Mouse (Mus musculus): Measurements from ENCODE around the gene Chst15.
A peak's percentile ranks its signal among the peaks of the same experiment; 100 is the strongest.

The Chst15 gene

DNA sequence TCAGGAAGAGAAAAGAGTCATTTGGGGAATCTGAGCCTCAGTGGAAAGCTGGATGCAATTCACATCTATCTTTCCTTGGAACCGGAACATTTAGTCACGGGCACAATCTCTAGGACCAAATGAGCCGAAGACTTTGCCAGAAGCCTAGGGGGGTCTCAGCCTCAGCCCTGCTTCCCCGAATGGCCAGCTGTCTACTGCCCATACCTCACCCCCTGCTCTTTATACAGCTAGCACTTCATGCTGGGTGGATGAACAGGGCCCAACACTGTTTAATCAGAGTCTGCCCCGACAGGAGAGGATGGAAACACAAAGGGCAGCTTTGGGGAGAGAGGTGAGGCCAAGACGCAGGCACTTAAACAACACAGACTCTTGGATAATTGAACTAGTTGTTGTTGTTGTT is 53.8 kb downstream of the Chst15 start:
- DNase-seq (ENCODE audit: low spot score) = no peak

DNA sequence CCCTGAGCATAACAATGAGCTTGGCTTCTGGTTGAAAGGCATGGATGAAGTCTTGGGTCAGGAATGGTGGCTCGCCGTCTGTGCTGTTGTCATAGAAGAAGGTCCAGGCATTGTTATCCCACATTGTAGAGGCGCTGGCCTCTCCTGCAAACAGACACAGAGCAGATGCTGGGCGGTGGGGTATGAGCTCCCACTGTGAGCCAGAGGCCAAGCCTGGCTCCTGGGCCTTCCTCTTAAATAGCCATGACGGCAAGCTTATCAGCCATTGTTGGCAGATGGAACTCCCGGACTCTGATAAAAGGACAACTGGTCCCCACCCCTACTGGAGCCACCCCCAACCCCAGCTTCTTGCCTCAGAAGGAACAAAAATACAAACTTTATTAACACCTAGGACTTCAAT is 54.3 kb downstream of the Chst15 start:
- DNase-seq (ENCODE audit: low spot score) = no peak

DNA sequence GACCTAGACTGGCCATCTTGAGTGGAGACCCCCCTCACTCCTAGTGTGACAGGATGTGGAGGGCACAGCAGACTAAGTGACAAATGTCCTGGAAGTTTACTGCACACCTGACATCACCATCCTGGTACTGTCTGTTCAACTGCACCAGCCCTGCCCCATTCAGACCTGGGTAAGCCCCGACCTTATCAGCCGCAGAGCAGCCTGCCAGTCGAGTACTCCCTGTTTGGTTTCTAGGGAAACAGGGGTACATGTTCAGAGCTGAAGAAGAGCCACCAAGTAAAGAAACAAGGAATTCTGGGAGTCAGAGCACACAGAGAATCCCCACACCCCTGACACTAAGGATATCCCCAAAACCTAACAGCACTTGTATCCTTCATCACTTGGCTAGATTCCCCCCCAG is 55.1 kb downstream of the Chst15 start:
- DNase-seq (ENCODE audit: low spot score) = no peak

DNA sequence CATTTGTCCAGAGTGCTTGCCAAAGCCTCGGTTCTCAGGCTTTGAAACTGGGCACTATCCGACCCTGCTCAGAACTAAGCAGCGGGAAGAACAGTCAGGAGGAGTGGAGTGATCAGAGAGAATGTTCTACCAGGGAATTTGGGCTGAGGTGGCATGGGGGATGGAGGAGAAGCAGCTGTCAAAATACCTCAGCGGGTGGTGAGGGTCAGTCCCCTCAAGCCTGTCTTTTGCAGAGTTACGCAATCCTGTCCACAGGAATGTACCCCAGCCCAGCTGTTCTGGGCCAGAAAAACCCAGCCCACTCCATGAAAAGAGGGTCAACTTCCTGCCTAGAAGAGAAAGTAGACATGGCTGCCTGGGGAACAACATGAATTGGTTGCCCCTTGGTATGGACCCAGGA is 56.4 kb downstream of the Chst15 start:
- DNase-seq (ENCODE audit: low spot score) = no peak

DNA sequence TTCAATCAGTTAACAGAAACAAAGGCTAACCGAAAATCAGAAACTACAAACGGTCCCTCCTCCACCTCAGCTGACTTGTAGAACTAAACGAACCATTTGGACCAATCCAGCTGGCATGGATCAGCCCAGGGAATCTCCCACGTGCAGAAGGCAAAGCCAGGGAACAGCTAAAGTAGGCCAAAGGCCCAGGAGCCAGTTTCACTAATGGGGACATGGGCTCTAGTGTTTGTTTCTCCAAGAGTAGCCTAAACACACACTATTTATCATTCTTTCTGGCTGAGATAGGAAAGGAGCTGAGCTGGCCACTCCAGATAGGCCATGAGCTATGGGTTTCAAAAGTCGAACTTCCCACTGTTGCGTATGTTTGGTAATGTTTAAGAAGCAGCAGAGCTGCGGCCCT is 58.2 kb downstream of the Chst15 start:
- DNase-seq (ENCODE audit: low spot score) = no peak

DNA sequence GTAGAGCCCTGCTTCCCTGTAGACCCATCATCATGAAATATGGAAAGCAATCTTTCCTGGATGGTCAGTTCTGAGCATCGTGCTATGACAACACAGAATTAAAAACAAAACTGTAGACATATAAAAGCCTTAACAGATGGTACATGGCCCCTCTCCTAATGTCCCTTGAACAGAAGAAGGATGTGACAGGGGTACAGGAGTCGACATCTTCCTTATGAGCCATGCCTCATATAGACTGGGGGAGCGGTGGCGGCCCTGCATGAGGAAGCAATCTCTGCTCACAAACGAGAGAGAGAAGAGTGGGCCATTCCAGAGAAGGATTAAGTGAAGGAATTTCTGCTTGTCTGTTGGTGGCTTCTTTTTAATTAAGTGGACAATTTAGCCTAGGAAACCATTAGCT is 58.8 kb downstream of the Chst15 start:
- DNase-seq (ENCODE audit: low spot score) = no peak

DNA sequence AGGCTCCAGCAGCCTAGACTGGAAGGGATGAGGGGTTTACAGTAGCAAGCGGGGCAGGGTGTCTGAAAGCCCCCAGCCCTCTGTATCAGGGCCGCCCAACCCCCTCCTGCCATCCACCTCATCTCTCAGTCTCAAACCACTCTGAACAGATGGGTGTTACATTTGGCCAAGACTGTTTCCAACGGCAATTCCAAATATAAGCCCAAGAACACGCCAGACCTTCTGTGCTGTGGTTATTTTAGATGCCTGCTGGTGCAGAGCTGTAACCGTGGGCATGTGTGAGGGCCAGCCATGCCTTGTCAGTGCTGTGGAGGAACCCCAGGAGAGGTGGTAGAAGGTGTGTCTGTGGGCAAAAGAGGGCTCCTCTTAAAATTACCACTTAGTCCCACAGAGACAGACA is 63.5 kb downstream of the Chst15 start:
- peak; percentile 61 for DNase-seq (ENCODE audit: low spot score)

DNA sequence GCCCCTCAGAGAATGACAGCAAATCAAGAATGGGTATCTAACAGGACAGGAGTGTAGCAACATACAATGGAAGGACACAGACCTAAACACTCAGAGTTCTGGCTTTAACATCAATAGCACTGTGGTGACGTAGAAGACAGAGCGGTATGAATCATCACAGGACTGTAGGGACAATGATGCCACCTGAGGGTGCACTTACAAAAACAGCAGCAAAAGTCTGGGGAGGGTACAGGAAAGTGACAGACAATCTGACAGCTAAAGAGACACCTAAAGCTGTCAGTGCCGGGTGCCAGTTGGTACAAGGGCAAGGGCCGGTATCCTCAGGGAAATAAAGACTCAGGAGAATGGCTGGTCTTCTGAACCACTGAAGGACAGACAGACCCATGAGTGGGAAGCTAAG is 64.0 kb downstream of the Chst15 start:
- DNase-seq (ENCODE audit: low spot score) = no peak

DNA sequence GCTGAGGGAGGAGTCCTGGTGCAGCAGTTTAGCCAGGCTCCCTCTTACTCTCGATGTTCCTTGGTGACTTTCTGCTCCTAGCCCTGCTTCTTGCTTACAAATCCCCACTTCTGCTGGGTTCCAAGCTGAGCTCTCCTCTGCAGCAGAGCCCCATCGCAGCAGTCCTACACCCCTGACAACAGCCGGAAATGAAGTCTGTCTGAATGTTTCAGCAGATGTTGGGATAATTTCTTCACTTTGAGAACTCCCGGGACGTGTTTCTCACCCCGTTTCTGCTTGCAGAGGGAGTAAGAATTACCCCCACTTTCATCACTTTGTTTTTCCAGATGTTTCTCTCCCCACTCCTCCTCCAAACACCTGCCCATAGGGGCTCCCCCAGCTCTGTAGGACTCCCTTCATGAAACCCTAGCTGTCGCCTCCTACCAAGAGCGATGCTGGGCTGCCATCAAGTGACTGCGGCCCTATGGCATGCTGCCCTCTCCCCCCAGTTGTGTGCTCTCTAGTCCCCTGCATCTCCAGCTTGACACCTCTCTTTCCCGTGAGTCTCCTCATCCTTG is 67.4 kb downstream of the Chst15 start:
- DNase-seq (ENCODE audit: low spot score) = no peak

DNA sequence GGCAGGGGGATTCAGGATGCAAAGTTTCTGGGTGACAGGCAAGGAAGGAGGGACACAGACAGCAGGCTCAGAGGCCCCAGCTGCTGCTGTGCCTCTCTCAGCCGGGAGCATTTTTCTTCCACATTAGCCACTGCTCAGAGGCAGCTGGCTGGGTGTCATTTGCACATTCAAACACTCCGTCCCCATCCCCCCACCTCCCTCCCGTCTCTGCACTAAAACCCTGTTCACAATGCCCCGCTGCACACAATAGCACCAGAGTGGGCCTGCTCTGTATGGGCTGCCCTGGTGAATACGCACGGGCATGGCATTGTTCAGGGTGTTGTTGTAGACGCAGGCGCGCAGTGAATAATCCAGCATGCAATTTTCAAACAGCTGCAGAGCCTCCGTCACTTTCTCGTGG is 69.5 kb downstream of the Chst15 start:
- DNase-seq (ENCODE audit: low spot score) = no peak

DNA sequence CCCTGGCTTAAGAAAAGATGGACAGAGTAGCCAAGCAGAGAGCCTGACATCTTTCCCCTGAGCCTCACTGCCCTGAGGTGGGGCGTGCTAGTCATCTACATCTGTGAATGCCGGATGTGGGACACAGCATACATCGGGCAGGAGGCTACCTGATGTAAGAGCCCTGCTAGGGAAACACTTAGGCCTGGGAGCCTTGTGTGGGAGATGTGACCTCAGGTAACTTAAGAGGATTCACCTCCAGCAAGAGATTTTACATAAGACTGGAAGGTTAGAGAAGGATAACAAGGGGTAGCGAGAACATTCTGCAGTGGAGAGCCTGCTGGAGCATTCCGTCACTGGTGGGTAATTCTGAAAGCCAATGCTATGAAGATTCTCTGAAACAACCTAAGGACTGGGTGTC is 69.9 kb downstream of the Chst15 start:
- DNase-seq (ENCODE audit: low spot score) = no peak

DNA sequence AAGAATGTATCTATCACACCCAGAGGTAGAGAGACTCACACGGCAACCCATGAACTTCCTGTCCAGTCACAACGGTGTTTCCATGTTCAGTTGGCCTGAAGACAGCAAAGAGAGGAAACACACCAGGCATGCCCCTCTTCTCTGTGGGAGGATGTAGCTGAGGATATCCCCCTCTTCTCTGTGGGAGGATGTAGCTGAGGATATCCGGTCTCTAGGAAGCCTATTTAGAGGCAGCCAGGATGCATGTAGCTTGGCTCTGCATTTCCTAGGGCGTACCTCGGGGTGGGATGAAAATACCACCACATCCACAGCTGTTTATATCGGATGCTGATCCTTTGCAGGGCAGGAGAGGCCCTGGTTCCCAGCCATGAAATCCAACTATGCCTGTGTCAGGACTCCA is 71.3 kb downstream of the Chst15 start:
- no peak for DNase-seq (ENCODE audit: low spot score)

DNA sequence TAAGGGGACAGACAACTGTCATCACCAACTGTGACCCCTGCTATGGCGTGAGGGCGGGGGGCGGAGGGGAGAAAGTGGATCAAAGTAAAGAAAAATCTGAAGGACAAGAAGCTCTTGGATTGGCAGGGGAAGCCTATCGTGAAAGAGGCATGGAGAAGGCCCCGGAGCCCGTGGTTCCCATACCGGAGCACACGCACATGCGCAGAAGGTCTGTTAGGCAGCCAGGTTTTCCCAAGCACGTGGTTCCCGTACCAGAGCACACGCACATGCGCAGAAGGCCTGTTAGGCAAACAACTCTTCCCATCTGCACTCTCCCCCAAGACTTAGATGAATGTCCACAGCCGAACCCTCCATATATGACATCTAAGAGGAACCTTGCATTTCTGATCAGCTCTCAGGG is 72.4 kb downstream of the Chst15 start:
- DNase-seq (ENCODE audit: low spot score) = no peak

DNA sequence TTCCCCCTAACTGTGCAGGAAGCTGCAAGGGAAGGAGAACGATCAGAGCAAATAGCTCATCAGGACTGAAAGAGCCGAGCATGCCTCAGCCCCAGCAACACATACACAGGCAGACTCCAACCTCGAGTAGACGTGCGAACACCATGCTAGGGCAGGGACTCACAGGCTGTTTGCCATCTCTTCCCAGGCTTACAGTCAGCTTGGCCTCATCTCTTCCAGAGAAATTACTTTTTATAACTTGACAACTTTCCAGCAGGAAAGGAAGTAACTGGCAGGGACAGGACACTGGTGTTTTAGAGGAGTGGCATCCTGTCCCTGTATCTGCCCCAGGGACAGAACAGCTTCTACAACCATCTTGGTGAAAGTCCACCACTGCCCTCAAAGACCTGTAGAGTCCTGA is 73.8 kb downstream of the Chst15 start:
- no peak for DNase-seq (ENCODE audit: low spot score)

DNA sequence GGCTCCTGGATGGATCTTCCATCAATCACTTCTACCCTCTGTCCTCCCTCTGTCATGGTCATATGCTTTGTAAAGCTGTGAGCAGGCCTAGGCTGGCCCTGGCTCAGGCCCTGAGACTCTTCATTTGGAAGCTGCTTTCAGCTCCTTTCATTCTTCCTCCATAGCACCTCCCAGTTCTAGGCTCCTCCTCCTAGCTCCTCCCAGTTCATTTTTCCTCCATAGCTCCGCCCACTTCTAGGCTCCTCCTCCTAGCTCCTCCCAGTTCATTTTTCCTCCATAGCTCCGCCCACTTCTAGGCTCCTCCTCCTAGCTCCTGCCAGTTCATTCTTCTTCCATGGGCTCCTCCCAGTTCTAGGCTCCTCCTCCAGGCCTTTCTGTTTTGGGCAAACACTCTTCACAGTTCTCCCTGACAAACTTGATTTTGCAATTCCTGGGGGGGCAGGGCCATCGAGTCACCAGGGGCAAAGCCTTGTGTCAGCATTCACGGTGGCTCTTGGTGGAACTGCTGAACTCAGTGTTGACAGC is 74.3 kb downstream of the Chst15 start:
- no peak for DNase-seq (ENCODE audit: low spot score)

DNA sequence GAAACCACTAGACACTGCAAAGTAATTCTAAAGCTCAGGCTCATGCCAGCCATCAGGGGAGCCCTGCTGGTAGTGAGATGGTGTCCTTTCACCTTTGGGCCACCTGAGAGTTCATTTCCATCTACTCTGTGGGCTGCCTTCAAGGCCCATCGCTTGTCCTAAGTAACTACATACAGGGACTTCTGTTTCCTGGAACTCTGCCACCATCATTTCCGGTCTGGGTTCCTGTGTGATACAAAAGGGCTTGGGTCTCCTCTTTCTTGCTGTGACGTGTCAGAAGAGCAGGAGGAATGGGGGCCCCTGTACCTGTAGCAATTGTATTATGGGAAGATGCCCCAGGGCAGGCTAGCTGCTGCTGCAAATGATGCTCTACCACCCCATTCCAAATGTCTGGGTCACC is 78.1 kb downstream of the Chst15 start:
- no peak for DNase-seq (ENCODE audit: low spot score)

DNA sequence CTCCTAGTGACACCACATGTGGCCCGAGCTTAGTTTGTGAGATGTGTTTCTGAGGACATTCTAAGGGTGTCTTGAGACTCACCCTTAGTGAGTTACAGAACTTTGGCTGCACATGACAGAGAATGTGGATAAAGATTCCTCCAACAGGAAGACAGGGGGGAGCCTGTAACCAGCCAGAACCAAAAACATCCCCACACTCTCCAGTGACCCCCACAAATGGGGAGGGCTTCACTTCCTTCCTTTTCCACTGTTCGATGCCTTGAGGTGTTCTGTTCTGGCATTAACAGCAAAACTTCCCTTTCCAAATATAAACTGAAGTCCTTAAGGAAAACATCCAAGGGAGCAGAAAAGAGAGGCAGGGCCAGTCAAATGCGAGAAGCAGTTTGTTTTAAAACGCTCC is 79.8 kb downstream of the Chst15 start:
- no peak for DNase-seq (ENCODE audit: low spot score)

DNA sequence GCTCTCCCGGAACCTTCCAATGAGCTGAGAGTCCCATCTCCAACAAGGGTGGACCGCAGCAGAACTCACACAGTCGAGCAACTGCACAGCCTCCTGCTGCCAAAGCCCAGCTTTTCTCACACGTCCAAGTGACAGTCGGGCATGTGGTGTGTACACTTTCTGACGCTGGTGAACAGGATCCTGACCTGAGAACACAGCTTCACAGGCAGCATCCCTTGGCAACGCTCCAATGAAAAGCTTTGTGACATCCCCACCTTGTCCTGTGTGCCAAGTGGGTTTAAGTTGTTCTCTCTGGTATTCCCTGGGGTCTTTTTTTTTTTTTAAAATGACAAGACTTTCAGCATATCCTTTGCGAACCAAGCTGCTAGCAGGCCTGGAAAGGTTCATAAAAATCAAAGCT is 80.2 kb downstream of the Chst15 start:
- DNase-seq (ENCODE audit: low spot score) = no peak

DNA sequence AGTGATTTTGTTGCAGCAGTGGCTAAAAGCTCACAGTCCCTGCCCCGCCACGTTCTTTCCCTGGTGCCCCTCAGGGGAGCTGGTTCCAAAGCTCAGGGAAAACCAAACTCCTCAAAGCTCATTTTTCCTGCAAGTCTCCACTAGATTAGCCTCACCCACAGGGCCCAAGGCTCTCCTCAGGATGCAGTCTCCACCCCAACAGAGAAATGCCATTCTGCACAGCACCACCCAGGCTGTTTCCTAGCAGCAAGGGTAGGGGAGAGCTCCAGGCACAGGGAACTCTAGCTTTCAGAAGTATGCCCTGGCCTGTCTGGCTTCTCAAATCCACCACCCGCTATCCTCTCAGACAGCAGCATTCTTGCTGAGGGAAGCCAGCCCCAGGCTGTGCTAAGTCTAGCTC is 82.8 kb downstream of the Chst15 start:
- no peak for DNase-seq (ENCODE audit: low spot score)

DNA sequence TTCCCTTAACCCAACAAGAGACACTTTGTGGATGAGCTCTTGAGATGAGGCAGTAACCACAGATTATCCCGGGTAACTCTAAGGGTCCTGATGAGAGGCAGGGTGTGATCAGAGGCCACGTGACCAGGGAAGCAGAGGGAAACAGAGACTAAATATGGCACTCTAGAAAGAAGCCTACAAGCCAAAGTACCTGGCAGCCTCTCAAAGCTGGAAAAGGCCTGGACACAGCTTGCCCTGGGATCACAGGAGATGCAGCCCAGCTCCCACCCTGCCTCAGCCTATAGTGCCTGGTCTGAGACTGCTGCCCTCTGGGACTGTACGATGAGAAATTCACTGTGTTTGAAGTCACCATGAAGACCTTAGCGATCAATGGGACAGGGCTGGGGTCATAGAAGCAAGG is 83.3 kb downstream of the Chst15 start:
- DNase-seq (ENCODE audit: low spot score) = no peak

DNA sequence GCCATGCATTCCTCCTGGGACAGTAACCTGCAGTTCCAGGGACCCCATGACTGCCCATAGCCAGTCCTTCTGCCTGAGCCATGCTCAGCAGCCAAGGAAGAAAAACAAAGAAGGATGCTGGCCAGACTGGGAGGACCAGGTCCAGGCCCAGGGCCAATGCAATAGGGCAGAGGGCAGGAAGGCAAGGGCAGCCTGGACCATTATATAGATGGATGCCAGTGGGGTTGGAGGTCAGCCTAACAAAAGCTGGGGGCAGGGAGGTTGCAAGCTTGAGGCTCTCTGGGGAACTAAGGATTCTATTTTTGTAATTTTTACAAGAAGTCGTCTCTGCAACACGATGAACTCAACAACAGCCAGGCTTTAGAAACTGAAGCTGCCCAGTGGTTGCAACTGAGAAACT is 84.1 kb downstream of the Chst15 start:
- DNase-seq (ENCODE audit: low spot score) = no peak

DNA sequence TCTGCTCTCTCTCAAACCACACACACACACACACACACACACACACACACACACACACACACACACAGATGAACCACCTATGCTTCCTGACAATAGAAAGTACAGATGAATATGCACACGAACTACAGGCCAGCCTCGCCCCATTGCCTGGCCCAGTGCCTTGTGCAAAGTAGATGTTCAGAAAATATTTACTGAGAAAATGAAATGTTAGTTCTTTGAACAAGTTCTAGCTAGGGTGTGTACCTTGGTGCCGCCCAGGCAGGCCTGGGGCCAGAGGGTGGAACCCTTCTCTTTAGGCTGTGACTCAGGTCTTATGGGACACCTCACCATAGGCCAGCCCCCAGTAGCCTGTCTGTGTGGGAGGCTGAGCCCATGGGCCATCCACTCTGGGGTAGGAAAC is 85.6 kb downstream of the Chst15 start:
- DNase-seq (ENCODE audit: low spot score) = no peak

DNA sequence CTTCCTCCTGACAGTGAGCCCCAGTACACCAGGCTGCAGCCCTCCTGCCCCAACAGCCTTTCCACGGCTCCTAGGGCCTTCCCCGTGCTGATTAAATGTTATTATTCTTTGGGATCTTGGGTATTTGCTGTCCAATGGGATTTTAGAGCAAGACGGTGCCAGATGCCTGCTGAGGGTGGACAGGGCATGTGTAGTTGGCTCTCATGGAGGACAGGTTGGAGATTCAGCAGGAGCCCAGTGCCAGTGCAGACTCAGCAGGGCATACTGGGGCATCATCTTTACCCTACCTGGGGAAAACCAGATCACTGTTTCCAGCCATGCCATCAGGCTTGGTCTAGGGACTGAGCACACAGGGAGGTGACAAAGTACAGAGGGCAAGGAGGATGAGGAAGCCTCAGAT is 86.1 kb downstream of the Chst15 start:
- DNase-seq (ENCODE audit: low spot score) = no peak

DNA sequence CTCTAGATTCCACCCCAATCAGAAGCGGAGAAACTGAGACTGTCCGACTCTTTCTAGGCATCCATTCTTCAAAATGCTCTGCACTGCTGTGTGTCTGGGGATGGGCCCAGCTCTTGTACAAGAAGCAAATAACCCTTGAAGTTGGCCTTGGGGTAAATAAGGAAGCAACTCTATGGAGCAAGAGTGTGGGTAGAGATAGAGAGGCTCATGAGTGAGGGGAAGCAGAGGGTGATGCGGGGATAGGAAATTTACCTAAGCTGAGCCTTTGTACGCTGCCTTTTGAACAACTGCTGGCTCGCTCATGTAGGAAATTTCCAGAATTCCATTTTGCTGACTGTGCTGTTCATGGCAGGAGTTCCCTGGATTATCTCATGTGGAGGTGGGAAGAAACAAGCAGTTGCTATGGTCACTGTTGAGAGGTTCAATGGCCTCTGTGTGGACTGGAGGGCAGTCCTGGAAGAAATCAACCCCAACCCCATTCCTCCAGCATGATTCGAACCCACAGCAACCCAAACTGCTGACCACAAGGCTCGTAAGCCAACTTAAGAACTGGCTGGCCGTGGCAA is 89.9 kb downstream of the Chst15 start:
- DNase-seq (ENCODE audit: low spot score) = no peak

All from layer of hippocampus, adult 9-10 months (tissue).